Comparison of ENCODE assay signal across 9 mouse cellular contexts in the genomic region with DNA sequence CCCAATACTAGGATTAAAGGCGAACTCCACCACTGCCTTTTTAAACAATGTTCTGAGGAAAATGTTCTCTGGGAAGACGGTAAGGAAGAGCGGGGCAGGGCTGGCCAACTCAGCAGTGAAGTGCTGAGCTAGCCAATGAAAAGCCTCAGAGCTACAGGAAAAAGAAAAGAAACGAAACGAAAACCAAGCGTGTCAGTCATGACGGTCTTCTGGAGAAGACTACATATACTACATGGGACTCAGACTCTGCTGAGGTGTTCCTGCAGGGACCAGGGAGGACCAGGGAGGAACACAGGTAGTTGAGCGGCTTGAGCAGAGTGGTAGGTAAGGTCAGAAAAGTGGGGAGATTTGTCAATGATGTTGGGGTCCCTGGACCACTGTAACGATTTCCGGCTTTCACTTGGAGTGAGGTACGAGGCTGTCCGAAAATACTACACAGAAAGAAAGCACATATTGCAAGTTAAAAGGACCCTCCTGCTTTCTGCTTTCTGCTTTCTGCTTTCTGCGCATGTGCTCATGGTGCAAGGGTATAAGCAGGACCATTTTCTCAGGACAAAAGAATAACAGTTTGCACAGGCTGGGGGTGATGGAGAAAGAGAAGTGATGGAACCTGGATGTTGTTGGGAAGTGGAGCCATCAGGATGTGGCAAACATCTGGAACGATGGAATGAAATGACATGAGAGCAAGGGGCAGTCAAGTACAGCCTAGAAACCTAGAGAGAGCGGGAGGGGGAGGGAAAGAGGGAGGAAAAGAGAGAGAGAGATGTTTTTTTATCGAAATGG. TPM values are rescaled to one million over a fixed set of nuclear protein-coding genes. Genes with fewer than 3 reads are reported as not detected.
DNase-seq lines count a peak whose midpoint lies in the region; ATAC-seq and TF ChIP-seq lines count a peak whose summit lies in the region.
"Had no signal": no experiment of that assay in that cellular context is flagged by ENCODE, and none has a peak within 500 bp of the region (broad histone marks: within the 10 kb centered on the region; RNA-seq: fewer than 3 reads in every experiment).

No protein-coding gene starts in this region.

- no peak for DNase-seq in liver, adult 2 months (ENCODE audit: extremely low read depth, low read depth, low spot score)
- no peak for DNase-seq in liver
- DNase-seq in cerebellum, postnatal 14 days = no peak
- no peak for DNase-seq in cerebellum, postnatal 10 days
- DNase-seq in thymus, postnatal 10 days (ENCODE audit: low spot score in 2 of 2) = no peak

- H3K9me3 ChIP-seq in heart, embryonic 16.5 days (replicated peaks; ENCODE audit: control insufficient read depth, low read length) = no peaks in the 10 kb centered on the region
- H3K9me3 ChIP-seq: hindbrain, embryonic 10.5 days had no signal

- H3K27me3 ChIP-seq in liver, adult 2 months (ENCODE audit: control insufficient read depth, insufficient read depth, low read length) = no peaks in the 10 kb centered on the region
- no peaks in the 10 kb centered on the region for H3K27me3 ChIP-seq in heart, embryonic 16.5 days (ENCODE audit: control insufficient read depth, insufficient read depth, low read length)
- no peaks in the 10 kb centered on the region for H3K27me3 ChIP-seq in myocyte (ENCODE audit: control insufficient read depth, insufficient read depth, insufficient read length)

- H3K9ac ChIP-seq in liver, adult 2 months (ENCODE audit: low read depth, low read length) = peak overlapping the region; percentile 67
- no peak overlapping the region; the same call in 1 of the 2 replicates for H3K9ac ChIP-seq in heart, embryonic 16.5 days (ENCODE audit: low read length)

- no peak for TF ChIP-seq CTCF in liver, adult 2 months (IDR thresholded peaks at IDR 0.05; ENCODE audit: low read depth, low read length)

- ATAC-seq in activated CD4-positive, CD25-positive, alpha-beta regulatory T cell, adult 4 months = peak; percentile 88
- no peak for ATAC-seq in heart, embryonic 16.5 days (replicated peaks; ENCODE audit: extremely low read depth, insufficient read depth, low FRiP score)

- no peaks in the 10 kb centered on the region for H3K79me2 ChIP-seq in liver, adult 2 months (ENCODE audit: control insufficient read depth, insufficient read depth, low read length)
- H3K79me2 ChIP-seq in myocyte (ENCODE audit: control insufficient read depth, insufficient read depth) = no peaks in the 10 kb centered on the region

- H3K27ac ChIP-seq in liver, adult 2 months (replicated peaks; ENCODE audit: insufficient read depth, low read depth, low read length) = 0 out of 2 replicates have a peak overlapping the region, but pooled peaks have one; percentile 13
- peak overlapping the region; percentile 14; the same call in 1 of the 2 replicates for H3K27ac ChIP-seq in heart, embryonic 16.5 days (ENCODE audit: low read length)
- H3K27ac ChIP-seq: hindbrain, embryonic 10.5 days had no signal

- 73% methylated on average over 16 of the region's 16 CpGs for WGBS in liver, adult 2 months
- 70% methylated on average over 16 of the region's 16 CpGs for WGBS in heart, embryonic 16.5 days

- peak overlapping the region; percentile 32 for H3K4me3 ChIP-seq in liver, adult 2 months (ENCODE audit: insufficient read depth, low read depth, low read length)
- H3K4me3 ChIP-seq in heart, embryonic 16.5 days (ENCODE audit: low read length) = peak overlapping the region; percentile 18; the same call in 1 of the 2 replicates
- no peak overlapping the region for H3K4me3 ChIP-seq in myocyte
- H3K4me3 ChIP-seq: hindbrain, embryonic 10.5 days had no signal

- H3K4me2 ChIP-seq in heart, embryonic 16.5 days (ENCODE audit: low read depth, low read length) = peak overlapping the region; percentile 34
- H3K4me2 ChIP-seq in myocyte (ENCODE audit: low read depth) = peak overlapping the region; percentile 69

- TF ChIP-seq POLR2A in liver, adult 2 months (IDR thresholded peaks at IDR 0.05; ENCODE audit: extremely low read depth, insufficient read depth, low read length) = no peak
- TF ChIP-seq POLR2A in myocyte (IDR thresholded peaks at IDR 0.05; ENCODE audit: insufficient read length, low read depth) = no peak

- H3K36me3 ChIP-seq in liver, adult 2 months (ENCODE audit: control insufficient read depth, insufficient read depth, low read length) = no peaks in the 10 kb centered on the region
- H3K36me3 ChIP-seq in heart, embryonic 16.5 days (ENCODE audit: control insufficient read depth, insufficient read depth) = no peaks in the 10 kb centered on the region
- H3K36me3 ChIP-seq in myocyte (ENCODE audit: control insufficient read depth, insufficient read depth) = no peaks in the 10 kb centered on the region
- H3K36me3 ChIP-seq: hindbrain, embryonic 10.5 days had no signal

- H3ac ChIP-seq in myocyte (ENCODE audit: control insufficient read depth, insufficient read length) = no peak overlapping the region

- H3K4me1 ChIP-seq in liver, adult 2 months (ENCODE audit: control insufficient read depth, insufficient read depth, low read length) = no peaks in the 10 kb centered on the region
- H3K4me1 ChIP-seq in heart, embryonic 16.5 days (ENCODE audit: control insufficient read depth, insufficient read depth, low read length) = no peaks in the 10 kb centered on the region
- H3K4me1 ChIP-seq: hindbrain, embryonic 10.5 days had no signal

TF ChIP-seq in myocyte, 11 proteins besides CTCF, POLR2A, EP300 and RAD21:
- TF ChIP-seq SRF (IDR thresholded peaks at IDR 0.05; ENCODE audit: control insufficient read depth, insufficient read length, low read depth) = no peak
- TF ChIP-seq POLR2AphosphoS2 (IDR thresholded peaks at IDR 0.05; ENCODE audit: insufficient read length, low read depth) = no peak
- TF ChIP-seq MYOD1 (IDR thresholded peaks at IDR 0.05; ENCODE audit: control insufficient read depth in 1 of 3, insufficient read length in 2 of 3, low read depth in 2 of 3) = no peak
- no peak for TF ChIP-seq MAX (IDR thresholded peaks at IDR 0.05; ENCODE audit: low read depth)
- no peak for TF ChIP-seq TCF12 (IDR thresholded peaks at IDR 0.05; ENCODE audit: insufficient read depth, poor library complexity, severe bottlenecking)
- no peak for TF ChIP-seq TCF3 (IDR thresholded peaks at IDR 0.05; ENCODE audit: insufficient read length, low read depth)

RNA-seq across cellular contexts. Expression of a gene that starts 20.4 kb away (rescaled TPM):
- 12.9 and 13.0 TPM in 2 replicates for total RNA-seq in liver, adult 2 months (2014; rRNA removed)
- 11.5 and 14.4 TPM in 2 replicates for polyA plus RNA-seq in liver, adult 2 months (2012; rRNA removed)
- 10 to 100 TPM; 23.2 to 30.5 TPM for polyA plus RNA-seq in activated CD4-positive, CD25-positive, alpha-beta regulatory T cell, adult 4 months (2017; shearing (Covaris generic))
- 22.2 and 23.8 TPM in 2 replicates for polyA plus RNA-seq in heart, embryonic 16.5 days (2015; fragmentation: Nextera tagmentation; extraction: Ambion mirVana)
- polyA plus RNA-seq in myocyte (2012; fragmentation: generic; extraction: Trizol) = 82.9 TPM

RNA-seq across cellular contexts. Expression of a gene that starts 21.1 kb away (rescaled TPM):
- total RNA-seq in liver, adult 2 months (2014; rRNA removed) = not detected in 2 replicates
- not detected in 2 replicates for polyA plus RNA-seq in liver, adult 2 months (2012; rRNA removed)
- polyA plus RNA-seq in activated CD4-positive, CD25-positive, alpha-beta regulatory T cell, adult 4 months (2017; shearing (Covaris generic)) = not detected
- polyA plus RNA-seq in heart, embryonic 16.5 days (2015; fragmentation: Nextera tagmentation; extraction: Ambion mirVana) = not detected in 2 replicates
- polyA plus RNA-seq in myocyte (2012; fragmentation: generic; extraction: Trizol) = 0.37 TPM
- polyA plus RNA-seq: hindbrain, embryonic 10.5 days had no signal
